Mouse (Mus musculus): Measurements from ENCODE around the gene Gtpbp4. TPM values are rescaled to one million over a fixed set of nuclear protein-coding genes. Genes with fewer than 3 reads are reported as not detected.
"Not testable (repeated sequence)": the region's sequence is repeated elsewhere in the genome, so short reads cannot be mapped to it uniquely, and the experiment has no call there.

The Gtpbp4 gene
- 15.9 and 28.0 TPM in 2 replicates for total RNA-seq (2015; ENCODE audit: low replicate concordance)
- 14.8 and 15.8 TPM in 2 replicates for total RNA-seq (2017; ENCODE audit: low replicate concordance)

GRCm38 (mm10) chr13:8995990-8996786 is at the start of gene Gtpbp4:
Gene Gtpbp4, minus strand, starts transcription at chr13:8996083.
- ATAC-seq (replicated peaks; ENCODE audit: low FRiP score, poor library complexity, severe bottlenecking), result peak; percentile 97

GRCm38 (mm10) chr13:9044731-9045130 is 48.8 kb upstream of the Gtpbp4 start:
- ATAC-seq (replicated peaks; ENCODE audit: low FRiP score, poor library complexity, severe bottlenecking), result no peak

GRCm38 (mm10) chr13:9043289-9044049 is 47.6 kb upstream of the Gtpbp4 start:
- no peak for ATAC-seq (replicated peaks; ENCODE audit: low FRiP score, poor library complexity, severe bottlenecking)

GRCm38 (mm10) chr13:9040626-9041025 is 44.7 kb upstream of the Gtpbp4 start:
- ATAC-seq (replicated peaks; ENCODE audit: low FRiP score, poor library complexity, severe bottlenecking), result no peak

- no peak for ATAC-seq (replicated peaks; ENCODE audit: low FRiP score, poor library complexity, severe bottlenecking)
Measured at GRCm38 (mm10) chr13:9031996-9032661, 36.2 kb upstream of the Gtpbp4 start.

GRCm38 (mm10) chr13:9030364-9030763 is 34.5 kb upstream of the Gtpbp4 start:
- no peak for ATAC-seq (replicated peaks; ENCODE audit: low FRiP score, poor library complexity, severe bottlenecking)

GRCm38 (mm10) chr13:9027251-9027650 is 31.4 kb upstream of the Gtpbp4 start:
- ATAC-seq (replicated peaks; ENCODE audit: low FRiP score, poor library complexity, severe bottlenecking), result no peak

- ATAC-seq (replicated peaks; ENCODE audit: low FRiP score, poor library complexity, severe bottlenecking), result no peak
Measured at GRCm38 (mm10) chr13:9022623-9023022, 26.7 kb upstream of the Gtpbp4 start.

GRCm38 (mm10) chr13:9021556-9021955 is 25.7 kb upstream of the Gtpbp4 start:
- no peak for ATAC-seq (replicated peaks; ENCODE audit: low FRiP score, poor library complexity, severe bottlenecking)

GRCm38 (mm10) chr13:9019713-9020112 is 23.8 kb upstream of the Gtpbp4 start:
- peak; percentile 19; the same call in 1 of the 2 replicates for ATAC-seq (replicated peaks; ENCODE audit: low FRiP score, poor library complexity, severe bottlenecking)

- peak; percentile 87 for ATAC-seq (replicated peaks; ENCODE audit: low FRiP score, poor library complexity, severe bottlenecking)
Measured at GRCm38 (mm10) chr13:9018974-9019587, 23.2 kb upstream of the Gtpbp4 start.

- no peak for ATAC-seq (replicated peaks; ENCODE audit: low FRiP score, poor library complexity, severe bottlenecking)
Measured at GRCm38 (mm10) chr13:9017190-9017589, 21.3 kb upstream of the Gtpbp4 start.

- peak; percentile 86 for ATAC-seq (replicated peaks; ENCODE audit: low FRiP score, poor library complexity, severe bottlenecking)
Measured at GRCm38 (mm10) chr13:9014431-9014830, 18.5 kb upstream of the Gtpbp4 start.

- no peak for ATAC-seq (replicated peaks; ENCODE audit: low FRiP score, poor library complexity, severe bottlenecking)
Measured at GRCm38 (mm10) chr13:9013483-9013882, 17.6 kb upstream of the Gtpbp4 start.

- ATAC-seq (replicated peaks; ENCODE audit: low FRiP score, poor library complexity, severe bottlenecking), result peak; percentile 85
Measured at GRCm38 (mm10) chr13:9011596-9012350, 15.9 kb upstream of the Gtpbp4 start.

GRCm38 (mm10) chr13:9003306-9003705 is 7.4 kb upstream of the Gtpbp4 start:
- no peak for ATAC-seq (replicated peaks; ENCODE audit: low FRiP score, poor library complexity, severe bottlenecking)

GRCm38 (mm10) chr13:8999464-8999863 is 3.6 kb upstream of the Gtpbp4 start:
- ATAC-seq (replicated peaks; ENCODE audit: low FRiP score, poor library complexity, severe bottlenecking), result 0 out of 2 replicates have a peak, but pooled peaks have one; percentile 40

GRCm38 (mm10) chr13:8997221-8997620 is 1.3 kb upstream of the Gtpbp4 start:
- not testable (repeated sequence) for ATAC-seq (replicated peaks; ENCODE audit: low FRiP score, poor library complexity, severe bottlenecking)
